Mouse (Mus musculus) embryonic facial prominence, embryonic 12.5 days (tissue): Measurements from ENCODE around the gene Fmc1. TPM values are rescaled to one million over a fixed set of nuclear protein-coding genes. Genes with fewer than 3 reads are reported as not detected.
"Not testable (repeated sequence)": the region's sequence is repeated elsewhere in the genome, so short reads cannot be mapped to it uniquely, and the experiment has no call there.

Experiments used
- ATAC-seq: fragments of 200-750 bp; cut with Nextera tagmentation; 2 replicates; pipeline ENCODE4 v1.8.0; 2017; ENCODE audit not compliant: insufficient number of reproducible peaks, insufficient read depth, low FRiP score, low TSS enrichment
- H3K27ac ChIP-seq: fragments of 300-500 bp; sonication (generic); 2 replicates; pipeline ENCODE4 v1.5.1; 2016; ENCODE audit warnings: mild to moderate bottlenecking
- H3K27me3 ChIP-seq: fragments of 300-500 bp; sonication (generic); 2 replicates; pipeline ENCODE4 v1.6.1; 2016; ENCODE audit warnings: mild to moderate bottlenecking, moderate library complexity
- H3K36me3 ChIP-seq: fragments of 300-500 bp; sonication (generic); 2 replicates; pipeline ENCODE4 v1.6.1; 2016; ENCODE audit warnings: mild to moderate bottlenecking
- H3K4me1 ChIP-seq: fragments of 300-500 bp; sonication (generic); 2 replicates; pipeline ENCODE4 v1.6.1; 2016
- H3K4me2 ChIP-seq: fragments of 300-500 bp; sonication (generic); replicated peaks from 2 replicates; pipeline ENCODE4 v1.6.1; 2016; ENCODE audit warnings: mild to moderate bottlenecking, moderate library complexity
- H3K4me3 ChIP-seq: fragments of 300-500 bp; sonication (generic); 2 replicates; pipeline ENCODE4 v1.5.1; 2016; ENCODE audit warnings: mild to moderate bottlenecking
- H3K9ac ChIP-seq: fragments of 300-500 bp; sonication (generic); 2 replicates; pipeline ENCODE4 v1.6.1; 2016; ENCODE audit warnings: mild to moderate bottlenecking, moderate library complexity
- H3K9me3 ChIP-seq: fragments of 300-500 bp; sonication (generic); 2 replicates; pipeline ENCODE4 v1.6.1; 2016; ENCODE audit warnings: mild to moderate bottlenecking, moderate library complexity
- WGBS: fragments of 180-500 bp; shearing (Covaris S2); methylation state at CpG from one replicate; pipeline ENCODE4 v1.1.7; 2016; 5-methylcytosine and 5-hydroxymethylcytosine counted together
- polyA plus RNA-seq: library from polyadenylated mRNA; unstranded; fragments of >200 nt; fragmentation: Nextera tagmentation; extraction: Ambion mirVana; gene quantifications from 2 replicates; pipeline ENCODE4 v1.2.1, GENCODE M21; 2016

The Fmc1 gene
- polyA plus RNA-seq, 1 experiment from 2014 or later = 94.9 TPM

- H3K4me3 ChIP-seq = peak overlapping the region; percentile 71; the same call in 1 of the 2 replicates
- H3K9me3 ChIP-seq = no peaks in the 10 kb centered on the region
- H3K27ac ChIP-seq = no peak overlapping the region
- no peak for ATAC-seq
- peak overlapping the region; percentile 63 for H3K4me2 ChIP-seq
- no peak overlapping the region for H3K9ac ChIP-seq
- WGBS = 78% methylated on average over 1 of the region's 1 CpGs
- H3K27me3 ChIP-seq = no peaks in the 10 kb centered on the region
- peaks cover 4% of the 10 kb centered on the region; the same call in 1 of the 2 replicates for H3K36me3 ChIP-seq
- H3K4me1 ChIP-seq = 0 out of 2 replicates have a peak, but pooled peaks cover 2% of the 10 kb centered on the region
These were observed 2.5 kb downstream of the Fmc1 start for GRCm38 (mm10) chr6:38535788-38536187.

GRCm38 (mm10) chr6:38544141-38544540, 10.8 kb downstream of the Fmc1 start:
- not testable (repeated sequence) for H3K27ac ChIP-seq, H3K4me2 ChIP-seq, H3K9ac ChIP-seq, H3K27me3 ChIP-seq, ATAC-seq, H3K9me3 ChIP-seq, H3K4me1 ChIP-seq, H3K36me3 ChIP-seq, H3K4me3 ChIP-seq
- WGBS = 86% methylated on average over 4 of the region's 5 CpGs

- 89% methylated on average over 2 of the region's 2 CpGs for WGBS
These were observed 13.7 kb downstream of the Fmc1 start for GRCm38 (mm10) chr6:38547005-38547404.

GRCm38 (mm10) chr6:38547707-38548106, 14.4 kb downstream of the Fmc1 start:
- no peak for ATAC-seq
- Histone ChIP-seq H3K36me3 (no peaks in the 10 kb centered on the region), H3K4me1 (no peaks in the 10 kb centered on the region), H3K4me2 (no peak overlapping the region), H3K9ac (no peak overlapping the region), H3K4me3 (no peak overlapping the region), H3K27me3 (no peaks in the 10 kb centered on the region), H3K27ac (no peak overlapping the region), H3K9me3 (no peaks in the 10 kb centered on the region)
- WGBS = 94% methylated on average over 1 of the region's 1 CpGs

More at GRCm38 (mm10) chr6:38547005-38547404, 13.7 kb downstream of the Fmc1 start:
- H3K9me3 ChIP-seq, H3K9ac ChIP-seq, H3K36me3 ChIP-seq, H3K4me1 ChIP-seq, ATAC-seq, H3K4me2 ChIP-seq, H3K4me3 ChIP-seq, H3K27ac ChIP-seq, H3K27me3 ChIP-seq: not testable (repeated sequence)

- H3K9ac ChIP-seq, H3K9me3 ChIP-seq, H3K4me2 ChIP-seq, H3K4me1 ChIP-seq, H3K27me3 ChIP-seq, H3K27ac ChIP-seq, H3K4me3 ChIP-seq, H3K36me3 ChIP-seq, ATAC-seq: not testable (repeated sequence)
- WGBS = 88% methylated on average over 7 of the region's 7 CpGs
These were observed 15.3 kb downstream of the Fmc1 start for GRCm38 (mm10) chr6:38548595-38548994.

GRCm38 (mm10) chr6:38549840-38550239, 16.5 kb downstream of the Fmc1 start:
- WGBS = 84% methylated on average over 6 of the region's 6 CpGs

GRCm38 (mm10) chr6:38550250-38551061, 17.2 kb downstream of the Fmc1 start:
- Histone ChIP-seq H3K4me1 (0 out of 2 replicates have a peak, but pooled peaks cover 2% of the 10 kb centered on the region), H3K4me3 (peak overlapping the region; percentile 70), H3K4me2 (peak overlapping the region; percentile 66), H3K27me3 (no peaks in the 10 kb centered on the region), H3K9ac (peak overlapping the region; percentile 90), H3K27ac (peak overlapping the region; percentile 99), H3K36me3 (no peaks in the 10 kb centered on the region), H3K9me3 (no peaks in the 10 kb centered on the region)
- peak; percentile 32; the same call in 1 of the 2 replicates for ATAC-seq
- 6% methylated on average over 28 of the region's 28 CpGs for WGBS

More at GRCm38 (mm10) chr6:38549840-38550239, 16.5 kb downstream of the Fmc1 start:
- not testable (repeated sequence) for H3K4me1 ChIP-seq, H3K27me3 ChIP-seq, H3K9ac ChIP-seq, H3K36me3 ChIP-seq, ATAC-seq, H3K27ac ChIP-seq, H3K4me3 ChIP-seq, H3K9me3 ChIP-seq
- H3K4me2 ChIP-seq = peak overlapping the region; percentile 66

GRCm38 (mm10) chr6:38551062-38551988, 18.0 kb downstream of the Fmc1 start, which contains the start of gene Luc7l2:
Gene Luc7l2, plus strand, starts transcription at chr6:38551334.
- no peaks in the 10 kb centered on the region for H3K9me3 ChIP-seq
- peak within 1 kb of the TSS; percentile 66 for H3K4me2 ChIP-seq
- H3K36me3 ChIP-seq = no peaks in the 10 kb centered on the region
- H3K27ac ChIP-seq = peak within 1 kb of the TSS; percentile 99
- under 1% methylated on average over 76 of the region's 98 CpGs for WGBS
- H3K9ac ChIP-seq = peak within 1 kb of the TSS; percentile 93
- peak within 1 kb of the TSS; percentile 70 for H3K4me3 ChIP-seq
- peak; percentile 77 for ATAC-seq
- H3K4me1 ChIP-seq = 0 out of 2 replicates have a peak, but pooled peaks cover 2% of the 10 kb centered on the region
- H3K27me3 ChIP-seq = no peaks in the 10 kb centered on the region

- H3K27me3 ChIP-seq = no peaks in the 10 kb centered on the region
- 0 out of 2 replicates have a peak, but pooled peaks cover 2% of the 10 kb centered on the region for H3K4me1 ChIP-seq
- under 1% methylated on average over 32 of the region's 32 CpGs for whole genome bisulfite sequencing
These were observed 18.8 kb downstream of the Fmc1 start for GRCm38 (mm10) chr6:38551989-38552635.

GRCm38 (mm10) chr6:38552636-38553000, 19.3 kb downstream of the Fmc1 start:
- Histone ChIP-seq H3K27ac (no peak overlapping the region), H3K4me1 (0 out of 2 replicates have a peak, but pooled peaks cover 2% of the 10 kb centered on the region), H3K4me2 (peak overlapping the region; percentile 44), H3K4me3 (peak overlapping the region; percentile 70), H3K36me3 (no peaks in the 10 kb centered on the region), H3K9me3 (no peaks in the 10 kb centered on the region), H3K9ac (peak overlapping the region; percentile 93), H3K27me3 (no peaks in the 10 kb centered on the region)
- 25% methylated on average over 5 of the region's 5 CpGs for WGBS
- no peak for ATAC-seq

More at GRCm38 (mm10) chr6:38551989-38552635, 18.8 kb downstream of the Fmc1 start:
- Histone ChIP-seq H3K9me3 (no peaks in the 10 kb centered on the region), H3K4me3 (peak overlapping the region; percentile 70), H3K4me2 (peak overlapping the region; percentile 44), H3K9ac (peak overlapping the region; percentile 93), H3K36me3 (no peaks in the 10 kb centered on the region), H3K27ac (peak overlapping the region; percentile 99)
- ATAC-seq = peak; percentile 96

GRCm38 (mm10) chr6:38576096-38576495, 42.8 kb downstream of the Fmc1 start:
- no peak overlapping the region for H3K27ac ChIP-seq
- H3K4me2 ChIP-seq = no peak overlapping the region
- ATAC-seq = no peak
- H3K9ac ChIP-seq = no peak overlapping the region
- WGBS = 100% methylated on average over 2 of the region's 2 CpGs
- no peak overlapping the region for H3K4me3 ChIP-seq
- no peaks in the 10 kb centered on the region for H3K27me3 ChIP-seq
- H3K9me3 ChIP-seq = no peaks in the 10 kb centered on the region
- peaks cover 33% of the 10 kb centered on the region for H3K36me3 ChIP-seq
- H3K4me1 ChIP-seq = no peaks in the 10 kb centered on the region
